Mouse (Mus musculus) lung, postnatal 0 days (tissue): ENCODE measurements around the gene Mamstr.

Experiments used
- CTCF ChIP-seq: IDR thresholded peaks from 2 replicates; pipeline ENCODE4 v1.5.1; 2016; ENCODE audit warnings: antibody characterized with exemption, mild to moderate bottlenecking
- EP300 ChIP-seq: IDR thresholded peaks from 2 replicates; pipeline ENCODE4 v1.6.1; 2016; ENCODE audit warnings: antibody characterized with exemption, mild to moderate bottlenecking, control low read depth

DNA sequence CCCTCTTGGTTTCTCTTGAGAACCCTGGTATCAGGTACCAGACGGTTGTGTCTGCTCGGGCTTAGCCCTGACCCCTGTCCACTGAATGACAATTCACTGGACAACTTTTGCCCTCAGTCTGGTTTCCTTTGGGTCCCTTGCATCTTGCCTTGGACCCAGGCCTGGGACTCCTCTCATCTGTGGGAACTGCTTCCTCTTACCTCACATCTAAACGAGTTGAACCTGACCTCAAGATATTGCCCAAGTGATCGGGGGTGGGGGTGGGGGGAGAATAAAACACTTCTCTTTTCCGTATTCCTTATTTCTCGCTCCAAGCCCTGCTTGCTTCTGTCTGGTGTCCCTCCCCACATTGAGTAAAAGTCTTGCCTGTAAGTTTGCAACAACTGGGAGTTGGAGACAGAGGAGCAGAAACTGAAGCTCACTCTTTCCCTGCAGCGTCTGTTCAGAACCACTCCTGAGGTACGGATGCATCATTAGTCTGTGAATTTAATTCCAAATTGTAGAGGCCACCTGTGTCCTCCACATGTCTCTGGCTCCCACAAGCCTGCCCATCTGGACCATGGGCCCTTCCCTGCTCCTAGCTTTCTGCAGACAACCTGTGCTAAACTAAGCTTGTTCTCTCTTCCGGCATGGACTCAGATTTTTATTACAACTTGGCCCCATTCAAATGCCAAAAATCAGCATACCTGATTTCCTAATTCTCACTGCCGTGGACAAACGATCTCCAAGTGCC lies 21.1 kb downstream of the Mamstr start:
- TF ChIP-seq CTCF (no peak), EP300 (no peak)
